Mouse (Mus musculus) left cerebral cortex, adult 18-20 months (tissue): ENCODE measurements around the gene Krt42. TPM values are rescaled to one million over a fixed set of nuclear protein-coding genes. Genes with fewer than 3 reads are reported as not detected.
"Not testable (repeated sequence)": the region's sequence is repeated elsewhere in the genome, so short reads cannot be mapped to it uniquely, and the experiment has no call there.

ENCODE experiments used
- DNase-seq, 2 experiments: peaks; one replicate each; pipeline ENCODE4 v3.0.0; 2021 to 2022; ENCODE audit warnings: low spot score in 2 of 2, mixed read lengths in 1 of 2
- total RNA-seq, 2 experiments: library from RNA; stranded (reverse); gene quantifications; 2 replicates each; pipeline ENCODE4 v1.2.3; 2021

Gene Krt42
- total RNA-seq, 2 experiments from 2014 or later = 0.35 TPM; not detected in 1

GRCm38 (mm10) chr11:100281596-100282544 lies 12.2 kb upstream of the Krt42 start:
- DNase-seq = peak; percentile 83 to 94

GRCm38 (mm10) chr11:100278759-100279158 lies 9.1 kb upstream of the Krt42 start:
- no peak for DNase-seq

GRCm38 (mm10) chr11:100277726-100278480 lies 8.2 kb upstream of the Krt42 start:
- no peak for DNase-seq

- no peak for DNase-seq
Observed at GRCm38 (mm10) chr11:100275466-100275865, 5.8 kb upstream of the Krt42 start.

- DNase-seq = no peak
Observed at GRCm38 (mm10) chr11:100274719-100275118, 5.0 kb upstream of the Krt42 start.

GRCm38 (mm10) chr11:100271878-100272277 lies 2.2 kb upstream of the Krt42 start:
- no peak for DNase-seq

GRCm38 (mm10) chr11:100262058-100262980 lies 7.4 kb downstream of the Krt42 start:
- DNase-seq = no peak

- no peak for DNase-seq
Observed at GRCm38 (mm10) chr11:100261235-100261605, 8.5 kb downstream of the Krt42 start.

- no peak for DNase-seq
Observed at GRCm38 (mm10) chr11:100260514-100261234, 9.0 kb downstream of the Krt42 start, which contains the start of gene Krt17. Krt17 (minus strand) TSS chr11:100261029.

GRCm38 (mm10) chr11:100259079-100259478 lies 10.6 kb downstream of the Krt42 start:
- no peak for DNase-seq

GRCm38 (mm10) chr11:100257967-100258366 lies 11.7 kb downstream of the Krt42 start:
- DNase-seq = no peak

GRCm38 (mm10) chr11:100255514-100255913 lies 14.2 kb downstream of the Krt42 start:
- no peak for DNase-seq

- peak in 1 of 2 experiments; percentile 15 for DNase-seq
Observed at GRCm38 (mm10) chr11:100254360-100255090, 15.1 kb downstream of the Krt42 start.

- no peak for DNase-seq
Observed at GRCm38 (mm10) chr11:100248852-100249465, 20.7 kb downstream of the Krt42 start, which contains the start of gene Krt16. Krt16 (minus strand) TSS chr11:100248902.

- not testable (repeated sequence) for DNase-seq
Observed at GRCm38 (mm10) chr11:100246471-100246870, 23.2 kb downstream of the Krt42 start.

- not testable (repeated sequence) for DNase-seq
Observed at GRCm38 (mm10) chr11:100240272-100240671, 29.4 kb downstream of the Krt42 start.

- no peak for DNase-seq
Observed at GRCm38 (mm10) chr11:100221741-100222140, 47.9 kb downstream of the Krt42 start.

- no peak for DNase-seq
Observed at GRCm38 (mm10) chr11:100219304-100219703, 50.4 kb downstream of the Krt42 start.
